Mouse (Mus musculus): ENCODE data around the gene Prr30.

Gene Prr30

DNA sequence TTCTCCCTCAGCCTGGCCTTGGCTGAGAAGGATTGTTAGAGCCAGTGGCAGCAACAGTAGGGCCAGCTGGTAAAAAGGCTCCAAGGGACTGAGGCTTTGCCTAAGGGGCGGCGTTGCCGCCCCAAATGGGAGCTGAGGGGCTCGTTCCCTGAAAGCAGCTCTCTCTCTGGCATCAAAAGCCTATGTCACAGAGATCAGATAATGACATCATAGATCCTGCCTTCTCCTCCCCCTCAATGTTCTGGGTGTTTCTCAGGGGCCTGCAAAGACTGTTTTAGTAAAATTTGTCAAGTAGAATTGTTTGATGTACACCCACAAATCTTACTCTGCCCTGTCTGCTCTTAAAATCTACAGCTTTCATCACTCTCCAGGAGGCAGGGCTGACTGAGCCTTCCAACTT lies at the start of gene Prr30:
TSS of gene Prr30 (minus strand) at position 101 of the 400 bp plus-strand sequence.
- DNase-seq (ENCODE audit: low read depth): no peak

DNA sequence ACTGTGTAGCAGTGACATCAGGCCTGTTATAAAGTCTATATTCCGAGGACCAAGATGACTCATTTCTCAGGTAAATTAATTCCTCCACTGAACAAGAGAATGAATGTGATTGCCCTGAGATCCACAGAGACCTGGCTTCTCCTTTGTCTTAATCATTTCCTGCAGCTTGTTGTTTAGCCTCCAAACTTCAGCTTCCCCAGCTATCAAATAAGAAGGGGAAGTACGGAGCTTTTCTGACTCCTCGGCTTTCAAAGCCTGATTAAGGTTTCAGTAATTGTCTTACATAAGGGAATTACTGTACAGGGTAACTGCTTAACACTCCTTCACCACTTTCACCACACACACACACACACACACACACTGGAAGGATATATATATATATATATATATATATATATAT lies 46.7 kb upstream of the Prr30 start:
- no peak for DNase-seq (ENCODE audit: low read depth)

DNA sequence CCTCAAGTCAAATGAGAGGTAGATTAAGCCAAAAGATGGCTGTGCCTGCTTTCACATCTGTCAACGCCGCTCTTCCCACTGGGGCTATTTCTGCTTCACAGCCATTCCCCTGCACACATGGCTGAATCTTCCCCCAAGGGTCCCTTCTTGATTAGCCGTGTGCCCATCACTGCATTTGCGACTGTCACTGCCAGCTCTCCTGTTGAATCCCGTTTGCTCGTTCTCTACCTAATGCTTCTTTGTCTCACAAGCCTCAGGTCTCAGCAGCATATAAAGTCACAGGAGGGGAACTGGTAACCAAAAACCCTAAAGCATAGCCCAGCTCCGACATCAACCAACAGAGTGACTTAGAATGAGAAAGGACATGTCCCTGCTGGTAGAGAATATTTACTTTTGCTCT lies 45.6 kb upstream of the Prr30 start:
- DNase-seq (ENCODE audit: low read depth): no peak

DNA sequence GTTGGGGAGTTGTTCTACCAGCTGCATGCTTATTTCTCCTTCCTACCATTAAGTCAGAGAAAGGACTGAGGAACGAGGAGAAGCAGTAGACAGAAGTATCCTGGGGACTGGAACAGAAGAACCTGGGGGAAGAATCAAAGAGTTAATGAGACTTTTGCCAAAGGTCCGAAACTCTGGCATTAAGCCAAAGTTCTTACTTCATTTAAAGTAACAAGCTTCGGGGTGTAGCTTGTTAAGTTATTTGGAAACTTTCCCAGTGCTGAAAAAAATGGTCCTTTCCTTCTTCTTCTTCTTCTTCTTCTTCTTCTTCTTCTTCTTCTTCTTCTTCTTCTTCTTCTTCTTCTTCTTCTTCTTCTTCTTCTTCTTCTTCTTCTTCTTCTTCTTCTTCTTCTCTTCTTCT lies 44.3 kb upstream of the Prr30 start:
- peak; percentile 5 for DNase-seq (ENCODE audit: low read depth)

DNA sequence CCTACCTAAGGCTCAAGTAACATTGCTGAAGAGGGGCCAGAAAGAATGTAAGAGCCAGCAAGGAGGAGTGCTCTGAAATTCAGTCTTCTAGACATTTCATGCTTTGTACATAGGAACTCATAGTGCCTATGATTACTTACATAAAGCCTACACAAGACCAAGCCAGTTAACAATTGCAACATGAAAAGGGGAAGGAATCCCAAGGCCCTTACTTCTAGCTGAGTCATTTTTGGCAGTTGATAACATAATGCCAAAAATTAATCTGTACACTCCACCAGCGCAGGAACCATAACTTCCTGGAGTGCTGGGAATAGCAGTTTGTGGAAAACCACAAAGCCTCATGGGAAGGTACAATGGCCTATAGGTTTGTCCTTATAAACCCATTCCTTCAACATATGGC lies 37.8 kb upstream of the Prr30 start:
- no peak for DNase-seq (ENCODE audit: low read depth)

DNA sequence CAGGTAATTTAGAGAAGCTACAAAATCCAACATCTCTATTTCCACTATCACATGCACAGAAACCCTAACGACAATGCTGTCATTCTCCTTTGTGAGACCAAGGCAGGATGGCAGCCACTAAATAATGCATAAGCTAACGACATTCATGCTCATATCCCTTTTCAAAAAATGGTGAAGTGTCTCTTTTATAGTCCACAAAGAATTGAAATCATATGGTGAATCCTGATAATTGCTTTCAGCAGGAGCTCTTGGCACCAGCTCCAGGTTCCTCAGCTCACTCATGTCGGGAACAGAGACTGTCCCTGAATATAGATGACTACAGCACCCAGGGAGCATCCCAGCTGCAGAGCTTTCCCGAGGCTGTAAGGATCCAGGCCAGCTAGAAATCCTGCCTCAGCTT lies 28.9 kb upstream of the Prr30 start:
- DNase-seq (ENCODE audit: low read depth): no peak

DNA sequence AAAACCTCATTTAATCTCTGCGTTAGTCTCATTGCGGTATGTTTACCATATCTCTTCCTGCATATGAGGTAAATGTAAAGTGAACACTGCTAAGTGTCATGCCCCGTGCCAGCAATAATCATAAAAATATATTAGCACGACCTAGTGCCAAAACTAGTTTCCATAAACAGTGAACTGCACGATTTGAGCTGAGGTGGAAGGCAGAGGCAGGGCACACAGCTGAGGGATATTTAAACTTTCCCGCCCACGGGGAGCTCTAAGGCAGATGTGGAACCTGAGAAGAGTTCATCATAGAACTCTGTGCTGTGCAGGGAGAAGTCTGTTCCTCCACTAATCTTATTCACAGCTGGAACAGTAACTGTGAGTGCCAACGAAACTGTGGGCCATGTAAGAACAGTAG lies 22.2 kb upstream of the Prr30 start:
- no peak for DNase-seq (ENCODE audit: low read depth)

DNA sequence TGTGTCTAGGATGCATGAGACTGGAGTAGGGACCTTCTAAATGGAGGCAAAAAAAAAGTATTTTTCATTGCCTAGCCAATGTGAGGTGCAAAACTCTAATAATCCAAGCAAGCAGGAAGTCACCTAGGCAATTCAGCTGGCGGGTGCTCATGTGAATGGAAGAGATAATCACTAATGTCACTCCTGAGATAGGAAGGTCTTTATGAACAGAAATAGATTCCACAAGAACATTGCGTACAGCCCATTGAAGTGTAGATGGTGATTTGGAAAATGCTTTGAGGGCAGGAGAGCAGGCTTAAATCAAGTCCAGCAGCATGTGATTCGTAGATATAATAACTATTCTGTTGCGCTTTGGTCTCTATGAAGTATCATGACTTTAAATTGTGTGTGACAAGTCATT lies 27.9 kb downstream of the Prr30 start:
- no peak for DNase-seq (ENCODE audit: low read depth)
